Mouse (Mus musculus): Measurements from ENCODE around the gene Olfr641. TPM values are rescaled to one million over a fixed set of nuclear protein-coding genes. Genes with fewer than 3 reads are reported as not detected.

Gene Olfr641
- not detected in 2 replicates for total RNA-seq (2014; rRNA removed)
- not detected in 2 replicates for polyA plus RNA-seq (2012; rRNA removed)

DNA sequence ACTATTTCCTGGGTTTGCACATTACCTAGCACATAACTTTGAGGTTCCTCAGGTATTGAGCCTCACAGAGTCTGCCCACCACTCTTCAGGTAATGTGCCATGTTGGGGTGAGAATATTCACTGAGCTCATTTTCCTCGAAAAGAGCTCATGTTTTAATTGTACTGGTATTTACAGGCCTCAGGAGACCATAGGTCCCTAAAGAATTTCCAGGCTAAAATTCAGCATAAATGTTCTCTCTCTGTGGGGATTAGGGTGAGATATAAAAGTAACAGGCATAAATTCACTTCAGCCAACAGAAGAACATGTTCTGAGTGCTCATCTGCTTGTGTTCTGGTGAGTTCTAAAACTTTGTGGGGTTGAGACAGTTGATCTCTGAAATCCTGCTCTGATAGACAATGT lies at the start of gene Olfr641:
TSS of gene Olfr641 (plus strand) at position 301 of the 400 bp plus-strand sequence.
- H3K79me2 ChIP-seq (ENCODE audit: control insufficient read depth, insufficient read depth, low read length) = no peaks in the 10 kb centered on the region
- no peak within 1 kb of the TSS for H3K4me3 ChIP-seq (ENCODE audit: insufficient read depth, low read depth, low read length)
- no peak within 1 kb of the TSS for H3K9ac ChIP-seq (ENCODE audit: low read depth, low read length)
- TF ChIP-seq CTCF (IDR thresholded peaks at IDR 0.05; ENCODE audit: low read depth, low read length) (no peak), POLR2A (IDR thresholded peaks at IDR 0.05; ENCODE audit: extremely low read depth, insufficient read depth, low read length) (no peak)
- no peak for DNase-seq (ENCODE audit: extremely low read depth, low read depth, low spot score)
- no peaks in the 10 kb centered on the region for H3K4me1 ChIP-seq (ENCODE audit: control insufficient read depth, insufficient read depth, low read length)
- no peaks in the 10 kb centered on the region for H3K27me3 ChIP-seq (ENCODE audit: control insufficient read depth, insufficient read depth, low read length)
- H3K36me3 ChIP-seq (ENCODE audit: control insufficient read depth, insufficient read depth, low read length) = no peaks in the 10 kb centered on the region
- 49% methylated on average over 1 of the region's 1 CpGs for WGBS
- no peak within 1 kb of the TSS for H3K27ac ChIP-seq (replicated peaks; ENCODE audit: insufficient read depth, low read depth, low read length)

DNA sequence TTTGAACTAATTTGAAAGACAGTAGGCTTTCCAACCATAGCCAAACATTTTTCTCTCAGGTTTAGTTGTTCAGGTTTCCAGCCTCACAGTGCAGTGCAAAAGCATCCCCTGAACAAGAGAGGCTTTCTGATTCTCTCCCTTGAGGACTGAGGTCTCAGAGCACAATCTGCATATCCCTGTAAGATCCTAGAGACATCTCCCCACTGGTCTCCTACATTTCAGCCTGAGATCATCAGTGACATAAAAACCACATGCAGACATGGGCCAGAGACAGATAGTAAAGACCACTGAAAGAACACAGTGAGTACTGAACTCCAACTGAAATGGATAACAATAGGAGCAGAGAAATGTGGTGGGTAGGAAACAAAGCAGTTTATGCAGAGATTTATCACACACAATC lies 36.8 kb upstream of the Olfr641 start, which contains the start of gene Olfr638:
TSS of gene Olfr638 (plus strand) at position 301 of the 400 bp plus-strand sequence.
- Histone ChIP-seq H3K4me1 (ENCODE audit: control insufficient read depth, insufficient read depth, low read length) (no peaks in the 10 kb centered on the region), H3K36me3 (ENCODE audit: control insufficient read depth, insufficient read depth, low read length) (no peaks in the 10 kb centered on the region), H3K27me3 (ENCODE audit: control insufficient read depth, insufficient read depth, low read length) (no peaks in the 10 kb centered on the region), H3K27ac (replicated peaks; ENCODE audit: insufficient read depth, low read depth, low read length) (no peak within 1 kb of the TSS), H3K79me2 (ENCODE audit: control insufficient read depth, insufficient read depth, low read length) (no peaks in the 10 kb centered on the region), H3K9ac (ENCODE audit: low read depth, low read length) (no peak within 1 kb of the TSS), H3K4me3 (ENCODE audit: insufficient read depth, low read depth, low read length) (no peak within 1 kb of the TSS)
- DNase-seq (ENCODE audit: extremely low read depth, low read depth, low spot score) = no peak
- no peak for TF ChIP-seq CTCF (IDR thresholded peaks at IDR 0.05; ENCODE audit: low read depth, low read length)
- TF ChIP-seq POLR2A (IDR thresholded peaks at IDR 0.05; ENCODE audit: extremely low read depth, insufficient read depth, low read length) = no peak

DNA sequence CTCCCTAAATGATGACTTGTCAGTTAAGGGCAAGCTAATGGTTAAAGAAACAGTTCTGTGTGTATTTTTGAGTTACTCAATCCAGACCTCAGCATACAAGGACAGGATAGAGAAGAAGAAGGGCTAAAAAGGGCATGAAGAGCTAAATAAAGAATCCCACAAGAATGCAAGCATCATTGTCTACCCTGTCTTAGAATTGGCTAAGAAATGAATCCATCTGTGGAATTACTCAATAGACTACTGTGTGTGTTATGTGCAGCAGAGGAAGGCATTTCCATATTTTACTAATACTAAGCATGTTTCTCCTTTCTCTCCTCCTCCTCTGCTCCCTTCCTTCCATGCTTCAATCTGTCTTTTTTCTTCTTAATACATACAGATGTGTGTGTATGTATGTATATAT lies 36.1 kb upstream of the Olfr641 start:
- no peaks in the 10 kb centered on the region for H3K4me1 ChIP-seq (ENCODE audit: control insufficient read depth, insufficient read depth, low read length)
- no peak overlapping the region for H3K9ac ChIP-seq (ENCODE audit: low read depth, low read length)
- no peak for DNase-seq (ENCODE audit: extremely low read depth, low read depth, low spot score)
- no peak overlapping the region for H3K27ac ChIP-seq (replicated peaks; ENCODE audit: insufficient read depth, low read depth, low read length)
- H3K27me3 ChIP-seq (ENCODE audit: control insufficient read depth, insufficient read depth, low read length) = no peaks in the 10 kb centered on the region
- no peaks in the 10 kb centered on the region for H3K79me2 ChIP-seq (ENCODE audit: control insufficient read depth, insufficient read depth, low read length)
- no peak for TF ChIP-seq CTCF (IDR thresholded peaks at IDR 0.05; ENCODE audit: low read depth, low read length)
- TF ChIP-seq POLR2A (IDR thresholded peaks at IDR 0.05; ENCODE audit: extremely low read depth, insufficient read depth, low read length) = no peak
- H3K4me3 ChIP-seq (ENCODE audit: insufficient read depth, low read depth, low read length) = no peak overlapping the region
- H3K36me3 ChIP-seq (ENCODE audit: control insufficient read depth, insufficient read depth, low read length) = no peaks in the 10 kb centered on the region

DNA sequence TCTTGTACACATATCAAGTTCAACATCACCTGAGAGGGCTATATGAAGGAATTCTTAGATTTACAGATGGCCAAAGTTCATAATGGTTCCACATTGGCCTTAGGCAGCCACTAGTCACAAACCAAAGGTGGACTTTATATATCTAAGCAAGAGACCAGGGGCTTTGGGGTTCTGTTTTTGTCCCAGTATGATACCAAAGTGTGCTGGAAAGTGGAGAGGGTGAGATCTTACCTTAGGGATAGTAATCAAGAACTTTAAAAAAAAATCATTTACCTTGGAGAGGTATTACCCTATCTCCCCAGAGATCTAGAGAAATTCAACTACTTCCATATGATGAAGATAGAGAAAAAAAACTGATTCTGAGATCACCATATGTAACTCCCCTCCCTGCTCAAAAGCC lies 18.0 kb upstream of the Olfr641 start, which contains the start of gene Olfr639:
TSS of gene Olfr639 (minus strand) at position 101 of the 400 bp plus-strand sequence.
- DNase-seq (ENCODE audit: extremely low read depth, low read depth, low spot score) = no peak
- no peak for TF ChIP-seq POLR2A (IDR thresholded peaks at IDR 0.05; ENCODE audit: extremely low read depth, insufficient read depth, low read length)
- TF ChIP-seq CTCF (IDR thresholded peaks at IDR 0.05; ENCODE audit: low read depth, low read length) = no peak
- Histone ChIP-seq H3K9ac (ENCODE audit: low read depth, low read length) (no peak within 1 kb of the TSS), H3K4me1 (ENCODE audit: control insufficient read depth, insufficient read depth, low read length) (no peaks in the 10 kb centered on the region), H3K36me3 (ENCODE audit: control insufficient read depth, insufficient read depth, low read length) (no peaks in the 10 kb centered on the region), H3K27me3 (ENCODE audit: control insufficient read depth, insufficient read depth, low read length) (no peaks in the 10 kb centered on the region), H3K4me3 (ENCODE audit: insufficient read depth, low read depth, low read length) (no peak within 1 kb of the TSS), H3K27ac (replicated peaks; ENCODE audit: insufficient read depth, low read depth, low read length) (no peak within 1 kb of the TSS), H3K79me2 (ENCODE audit: control insufficient read depth, insufficient read depth, low read length) (no peaks in the 10 kb centered on the region)

DNA sequence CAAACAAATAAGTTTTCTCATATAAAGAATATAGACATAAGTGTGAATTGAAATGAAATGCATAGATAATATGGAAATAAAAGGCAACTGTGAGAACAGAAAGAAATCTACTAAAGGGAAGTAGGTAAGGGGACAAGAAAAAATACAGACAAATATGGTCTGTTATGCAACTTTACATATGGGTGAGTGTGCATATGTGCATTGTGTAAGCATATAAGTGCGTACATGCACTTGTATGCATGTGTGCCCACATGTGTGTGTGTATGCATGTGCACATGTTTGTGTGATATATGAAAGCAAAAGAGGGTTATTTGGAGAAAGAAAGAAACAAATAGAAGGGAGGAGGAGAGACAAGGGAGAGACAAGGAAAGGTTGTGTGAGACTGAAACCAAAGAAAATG lies 16.3 kb upstream of the Olfr641 start:
- Histone ChIP-seq H3K9ac (ENCODE audit: low read depth, low read length) (no peak overlapping the region), H3K36me3 (ENCODE audit: control insufficient read depth, insufficient read depth, low read length) (no peaks in the 10 kb centered on the region), H3K27me3 (ENCODE audit: control insufficient read depth, insufficient read depth, low read length) (no peaks in the 10 kb centered on the region), H3K4me3 (ENCODE audit: insufficient read depth, low read depth, low read length) (no peak overlapping the region), H3K4me1 (ENCODE audit: control insufficient read depth, insufficient read depth, low read length) (no peaks in the 10 kb centered on the region), H3K27ac (replicated peaks; ENCODE audit: insufficient read depth, low read depth, low read length) (no peak overlapping the region), H3K79me2 (ENCODE audit: control insufficient read depth, insufficient read depth, low read length) (no peaks in the 10 kb centered on the region)
- WGBS = 63% methylated on average over 1 of the region's 1 CpGs
- no peak for DNase-seq (ENCODE audit: extremely low read depth, low read depth, low spot score)
- TF ChIP-seq POLR2A (IDR thresholded peaks at IDR 0.05; ENCODE audit: extremely low read depth, insufficient read depth, low read length) (no peak), CTCF (IDR thresholded peaks at IDR 0.05; ENCODE audit: low read depth, low read length) (no peak)

DNA sequence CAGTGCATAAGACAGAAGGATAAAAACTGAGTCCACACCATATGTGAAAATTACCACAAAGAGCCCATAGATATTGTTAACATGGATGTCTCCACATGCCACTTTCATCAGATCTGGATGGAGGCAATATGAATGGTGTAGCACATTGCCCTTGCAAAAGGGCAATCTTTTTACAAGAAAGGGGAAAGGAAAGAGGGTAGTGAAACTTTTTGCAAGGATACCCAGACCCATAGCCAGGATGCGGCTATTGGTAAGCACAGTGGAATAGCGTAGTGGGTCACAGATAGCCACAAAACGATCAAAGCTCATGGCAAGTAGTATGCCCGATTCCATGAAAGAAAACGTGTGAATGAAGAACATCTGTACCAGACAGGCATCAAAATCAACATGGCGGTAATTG lies 13.6 kb upstream of the Olfr641 start:
- DNase-seq (ENCODE audit: extremely low read depth, low read depth, low spot score) = no peak
- no peaks in the 10 kb centered on the region for H3K79me2 ChIP-seq (ENCODE audit: control insufficient read depth, insufficient read depth, low read length)
- TF ChIP-seq POLR2A (IDR thresholded peaks at IDR 0.05; ENCODE audit: extremely low read depth, insufficient read depth, low read length) = no peak
- no peak for TF ChIP-seq CTCF (IDR thresholded peaks at IDR 0.05; ENCODE audit: low read depth, low read length)

More for the DNA sequence above, 13.6 kb upstream of the Olfr641 start:
- WGBS = 82% methylated on average over 6 of the region's 6 CpGs
- Histone ChIP-seq H3K9ac (ENCODE audit: low read depth, low read length) (no peak overlapping the region), H3K27me3 (ENCODE audit: control insufficient read depth, insufficient read depth, low read length) (no peaks in the 10 kb centered on the region), H3K36me3 (ENCODE audit: control insufficient read depth, insufficient read depth, low read length) (no peaks in the 10 kb centered on the region), H3K27ac (replicated peaks; ENCODE audit: insufficient read depth, low read depth, low read length) (no peak overlapping the region), H3K4me3 (ENCODE audit: insufficient read depth, low read depth, low read length) (no peak overlapping the region), H3K4me1 (ENCODE audit: control insufficient read depth, insufficient read depth, low read length) (no peaks in the 10 kb centered on the region)
